Mouse (Mus musculus): ENCODE results near the gene Gm20696.

- peak; percentile 42; the same call in 1 of the 2 replicates for TF ChIP-seq CTCF (IDR thresholded peaks at IDR 0.05; ENCODE audit: low read depth, low read length)
- no peak for TF ChIP-seq POLR2A (IDR thresholded peaks at IDR 0.05; ENCODE audit: borderline replicate concordance, low read depth, low read length)
Measured at GRCm38 (mm10) chr6:99385059-99385604, 281.5 kb downstream of the Gm20696 start.

All from bone marrow macrophage, adult 2 months (primary cell).